Mouse (Mus musculus) G1E-ER4 (cell line): ENCODE results near the gene Kcnq5. TPM values are rescaled to one million over a fixed set of nuclear protein-coding genes. Genes with fewer than 3 reads are reported as not detected.

Experiments used
- GATA1 ChIP-seq: IDR thresholded peaks from one replicate; pipeline ENCODE4 v1.8.0; 2012; ENCODE audit warnings: low read length, inconsistent platforms
- polyA plus RNA-seq: library from polyadenylated mRNA; stranded (reverse); fragments of >175 nt; gene quantifications from 2 replicates; pipeline ENCODE4 v1.2.3, GENCODE M21; 2012

Kcnq5 gene
- polyA plus RNA-seq, 1 experiment: not detected

GRCm38 (mm10) chr1:21919276-21919675 is 42.5 kb downstream of the Kcnq5 start:
- no peak for TF ChIP-seq GATA1

- TF ChIP-seq GATA1: no peak
Observed at GRCm38 (mm10) chr1:21896067-21896719, 65.5 kb downstream of the Kcnq5 start.

- TF ChIP-seq GATA1: no peak
Observed at GRCm38 (mm10) chr1:21883747-21884146, 78.0 kb downstream of the Kcnq5 start.

DNA sequence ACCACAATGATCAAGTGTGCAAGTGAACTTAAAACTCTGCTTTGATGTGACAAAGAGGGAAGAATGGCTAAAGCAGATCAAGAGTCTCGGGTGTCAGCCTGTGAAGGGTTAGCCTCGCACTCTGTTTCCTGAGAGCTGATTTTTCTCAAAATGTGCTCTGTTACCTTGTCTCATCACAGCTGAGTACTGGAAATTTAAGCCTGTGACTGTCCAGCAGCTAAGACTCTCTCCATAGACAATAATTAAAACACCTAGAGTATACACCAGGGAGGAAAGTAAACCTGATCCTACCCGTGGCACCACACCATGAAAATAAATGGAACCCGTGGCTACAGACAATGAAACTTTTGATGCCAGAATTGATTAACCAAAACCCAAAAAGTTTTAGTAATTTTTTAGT is 90.9 kb downstream of the Kcnq5 start:
- no peak for TF ChIP-seq GATA1

GRCm38 (mm10) chr1:21868484-21868883 is 93.3 kb downstream of the Kcnq5 start:
- no peak for TF ChIP-seq GATA1

DNA sequence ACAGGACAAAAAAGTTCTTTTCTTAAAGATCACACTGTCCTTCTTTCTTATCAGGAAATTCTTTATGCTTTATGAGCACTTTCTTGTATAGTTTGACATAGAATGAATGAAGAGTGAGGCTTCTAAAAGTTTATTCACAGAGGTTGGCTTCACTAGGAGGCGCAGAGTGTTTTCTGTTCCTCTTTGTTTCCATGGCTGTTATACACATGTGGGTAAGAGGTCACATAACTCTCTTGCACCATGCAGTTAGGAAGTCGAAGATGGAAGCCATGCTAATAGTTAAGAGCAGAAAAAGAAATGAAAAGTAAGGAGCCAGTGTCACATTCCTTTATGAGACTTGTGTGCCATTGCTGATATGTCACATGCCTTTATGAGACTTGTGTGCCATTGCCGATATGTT is 105.3 kb downstream of the Kcnq5 start:
- no peak for TF ChIP-seq GATA1

GRCm38 (mm10) chr1:21838534-21838933 is 123.2 kb downstream of the Kcnq5 start:
- TF ChIP-seq GATA1: no peak

GRCm38 (mm10) chr1:21837387-21837786 is 124.4 kb downstream of the Kcnq5 start:
- TF ChIP-seq GATA1: no peak

DNA sequence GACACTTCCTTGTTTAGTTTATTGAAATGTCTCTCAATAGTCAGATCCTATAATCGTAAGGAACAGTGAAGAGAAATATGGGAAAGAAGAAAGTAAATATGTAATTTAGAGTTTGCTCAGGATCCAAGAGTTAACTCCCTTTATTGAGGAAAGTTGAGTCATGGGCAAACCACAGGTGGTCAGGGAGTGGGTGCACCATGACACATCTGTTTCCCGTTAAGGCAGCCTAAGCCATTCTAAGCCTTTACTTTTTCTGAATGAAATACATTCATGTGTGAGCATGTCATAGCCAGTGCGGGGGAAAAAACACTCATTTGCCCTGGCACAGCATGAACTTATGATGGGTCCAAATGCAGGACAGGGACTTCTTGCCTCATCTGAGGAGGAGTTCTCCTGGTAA is 125.4 kb downstream of the Kcnq5 start:
- no peak for TF ChIP-seq GATA1

GRCm38 (mm10) chr1:21829909-21830455 is 131.8 kb downstream of the Kcnq5 start:
- TF ChIP-seq GATA1: no peak

DNA sequence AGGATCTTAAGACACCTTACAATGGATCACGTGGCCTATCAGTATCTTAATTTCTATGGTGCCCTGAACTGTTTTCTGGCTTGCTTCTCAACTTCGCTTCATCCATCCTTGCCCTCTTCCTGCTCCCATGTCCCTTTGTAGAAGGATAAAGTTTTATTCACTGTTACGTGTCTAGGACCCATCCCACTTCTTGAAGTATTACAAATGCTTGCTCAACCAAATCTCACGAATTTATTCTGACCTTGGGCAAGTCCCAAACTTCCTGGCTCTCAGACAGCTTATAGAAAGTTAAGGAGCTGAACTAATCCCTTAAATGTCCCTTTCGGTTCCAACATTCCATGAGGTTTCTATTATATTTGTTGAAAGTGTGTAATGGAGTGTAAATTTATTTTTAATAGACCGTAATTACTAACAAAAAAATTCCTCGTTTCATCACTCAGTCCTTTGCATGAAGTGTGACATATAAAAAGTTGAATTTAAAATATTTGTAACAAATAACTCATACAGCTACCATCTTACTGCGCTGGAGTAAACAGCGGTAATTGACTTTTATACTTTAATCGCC is 141.6 kb downstream of the Kcnq5 start:
- TF ChIP-seq GATA1: no peak

DNA sequence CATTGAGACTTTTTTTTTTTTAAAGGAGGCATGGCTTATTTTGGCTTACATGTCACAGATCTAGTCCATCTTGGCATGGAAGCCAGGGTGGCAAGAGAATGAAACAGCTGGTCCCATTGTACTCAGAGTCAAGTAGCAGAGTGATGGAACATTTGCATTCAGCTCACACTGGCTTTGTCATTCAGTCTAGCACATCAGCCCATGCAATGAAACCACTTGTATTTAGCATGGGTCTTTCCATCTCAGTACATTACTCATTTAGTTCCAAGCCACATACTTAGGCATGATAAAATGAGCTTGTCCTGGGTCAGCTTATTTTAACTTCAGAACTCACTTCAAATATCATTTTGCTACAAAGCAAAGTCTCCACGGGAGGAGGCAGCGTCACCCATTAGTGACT is 156.7 kb downstream of the Kcnq5 start:
- TF ChIP-seq GATA1: no peak

- TF ChIP-seq GATA1: no peak
Observed at GRCm38 (mm10) chr1:21804477-21804866, 157.3 kb downstream of the Kcnq5 start.

DNA sequence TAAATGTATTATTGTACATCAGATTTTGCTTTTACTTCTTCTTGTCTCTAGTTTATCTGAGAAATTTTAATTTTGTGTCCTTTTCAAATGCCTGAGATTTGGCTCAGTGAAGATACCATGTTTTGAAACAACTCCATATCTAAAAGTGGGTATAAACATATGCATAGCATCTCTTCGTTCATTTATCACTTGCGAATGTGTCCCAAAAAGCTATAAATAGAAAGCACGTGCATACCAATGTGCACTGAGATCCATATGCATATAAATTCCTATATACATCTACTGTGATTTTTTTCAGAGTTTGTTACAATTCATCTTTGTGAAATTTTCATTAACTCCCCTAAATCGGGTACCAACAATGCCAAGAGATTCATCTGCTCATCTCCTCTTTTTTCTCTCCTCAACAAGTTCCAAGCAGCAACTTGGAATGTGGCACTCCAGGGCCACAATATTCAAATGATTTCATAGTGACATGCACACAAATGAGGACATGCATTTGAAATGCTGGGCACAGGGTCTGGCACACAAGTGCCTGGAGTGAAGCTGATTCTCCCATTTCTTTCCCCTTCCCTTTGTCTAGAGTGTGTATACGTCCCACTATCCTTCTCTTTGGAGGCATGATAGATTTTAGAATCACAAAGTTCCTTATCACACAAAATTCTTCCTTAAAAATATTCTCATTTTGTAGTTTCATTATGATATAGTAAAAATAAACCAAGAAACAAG is 157.8 kb downstream of the Kcnq5 start:
- no peak for TF ChIP-seq GATA1

DNA sequence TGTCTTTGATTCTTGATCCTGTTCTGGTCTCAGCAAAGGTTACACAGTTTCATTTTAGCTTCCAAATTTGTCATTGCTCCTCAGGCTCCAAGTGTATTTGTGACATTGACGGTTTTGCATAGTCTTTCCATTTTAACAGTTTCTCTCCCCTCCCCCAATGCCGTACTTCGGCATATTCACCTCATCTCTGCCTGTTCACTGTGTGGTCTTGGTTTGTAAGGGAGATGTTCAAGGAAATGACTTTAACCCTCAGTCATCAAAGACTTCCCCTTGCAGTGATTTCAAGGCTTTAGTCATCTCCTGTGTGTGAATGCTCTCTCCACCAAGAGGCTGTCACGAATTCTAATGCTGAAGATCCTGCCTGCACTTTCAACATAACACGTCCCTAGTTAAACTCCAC is 181.0 kb downstream of the Kcnq5 start:
- TF ChIP-seq GATA1: no peak

GRCm38 (mm10) chr1:21777560-21777959 is 184.2 kb downstream of the Kcnq5 start:
- no peak for TF ChIP-seq GATA1

- no peak for TF ChIP-seq GATA1
Observed at GRCm38 (mm10) chr1:21773931-21774330, 187.8 kb downstream of the Kcnq5 start.
